Mouse (Mus musculus): ENCODE data around the gene Cgnl1. TPM values are rescaled to one million over a fixed set of nuclear protein-coding genes. Genes with fewer than 3 reads are reported as not detected.

Cgnl1 gene
- total and polyA plus RNA-seq, 3 experiments: 0.03 TPM; not detected in 2

GRCm38 (mm10) chr9:71659681-71660080 lies 111.7 kb downstream of the Cgnl1 start:
- no peak overlapping the region for H3K4me2 ChIP-seq (ENCODE audit: insufficient read depth, low read depth, poor library complexity, severe bottlenecking)
- H3K79me2 ChIP-seq (replicated peaks; ENCODE audit: control insufficient read depth, extremely low read depth, insufficient read depth, poor library complexity, severe bottlenecking): no peaks in the 10 kb centered on the region
- H3K36me3 ChIP-seq (replicated peaks in 1 of 2; ENCODE audit: control insufficient read depth in 1 of 2, insufficient read depth in 1 of 2, low read length in 1 of 2): no peaks in the 10 kb centered on the region
- peaks cover 0 to 23% of the 10 kb centered on the region in 2 experiments; a peak in 2 of 4 replicates for H3K4me1 ChIP-seq (ENCODE audit: control insufficient read depth in 1 of 2, insufficient read depth in 2 of 2)
- H3K9me3 ChIP-seq (replicated peaks; ENCODE audit: low read length): peaks cover 3% of the 10 kb centered on the region
- H3K27me3 ChIP-seq (replicated peaks): no peaks in the 10 kb centered on the region
- dilution Hi-C loops (cut with MboI; ENCODE audit: extremely low pct_ligation_motif_present, extremely low pct_unique_long_range_greater_than_20kb, low sequenced_read_pairs): no loop called here
- H3K9ac ChIP-seq (ENCODE audit: insufficient read depth, low read depth): no peak overlapping the region
- DNase-seq (ENCODE audit: extremely low read depth): no peak
- H3K4me3 ChIP-seq (replicated peaks in 1 of 3; ENCODE audit: low read depth in 2 of 3, low read length in 2 of 3, poor library complexity in 1 of 3): no peak overlapping the region
- H3K27ac ChIP-seq (ENCODE audit: insufficient read depth, low read depth): no peak overlapping the region
- TF ChIP-seq MAX (IDR thresholded peaks at IDR 0.05; ENCODE audit: low read length) (no peak), MAFK (IDR thresholded peaks at IDR 0.05; ENCODE audit: insufficient replicate concordance, low read length) (no peak), POLR2A (IDR thresholded peaks at IDR 0.05; ENCODE audit: low read depth, low read length) (no peak), ZC3H11A (IDR thresholded peaks at IDR 0.05; ENCODE audit: low read depth, low read length) (no peak), RCOR1 (conservative IDR thresholded peaks at IDR 0.05; ENCODE audit: low read depth, low read length) (no peak), E2F4 (IDR thresholded peaks at IDR 0.05; ENCODE audit: insufficient replicate concordance, low read depth, low read length) (no peak), JUN (IDR thresholded peaks at IDR 0.05; ENCODE audit: insufficient read depth, low read depth, low read length) (no peak), BHLHE40 (IDR thresholded peaks at IDR 0.05; ENCODE audit: low read depth, low read length) (no peak), ELF1 (IDR thresholded peaks at IDR 0.05; ENCODE audit: low read depth, low read length) (no peak), POLR2AphosphoS2 (IDR thresholded peaks at IDR 0.05; ENCODE audit: low read depth, low read length) (no peak)
- in situ Hi-C loops (cut with MboI; ENCODE audit: low pct_ligation_motif_present, low pct_unique_long_range_greater_than_20kb, low sequenced_read_pairs): no loop called here

GRCm38 (mm10) chr9:71657199-71657598 lies 114.2 kb downstream of the Cgnl1 start:
- dilution Hi-C loops (cut with MboI; ENCODE audit: extremely low pct_ligation_motif_present, extremely low pct_unique_long_range_greater_than_20kb, low sequenced_read_pairs): no loop called here
- DNase-seq (ENCODE audit: extremely low read depth): no peak

GRCm38 (mm10) chr9:71654861-71655260 lies 116.5 kb downstream of the Cgnl1 start:
- no peaks in the 10 kb centered on the region for H3K36me3 ChIP-seq (replicated peaks in 1 of 2; ENCODE audit: control insufficient read depth in 1 of 2, insufficient read depth in 1 of 2, low read length in 1 of 2)
- H3K9ac ChIP-seq (ENCODE audit: insufficient read depth, low read depth): no peak overlapping the region
- in situ Hi-C loops (cut with MboI; ENCODE audit: low pct_ligation_motif_present, low pct_unique_long_range_greater_than_20kb, low sequenced_read_pairs) (no loop called here), dilution Hi-C loops (cut with MboI; ENCODE audit: extremely low pct_ligation_motif_present, extremely low pct_unique_long_range_greater_than_20kb, low sequenced_read_pairs) (no loop called here)
- DNase-seq (ENCODE audit: extremely low read depth): peak; percentile 3
- H3K9me3 ChIP-seq (replicated peaks; ENCODE audit: low read length): peaks cover 3% of the 10 kb centered on the region
- peaks cover 2 to 33% of the 10 kb centered on the region in 2 experiments; a peak in 3 of 4 replicates for H3K4me1 ChIP-seq (ENCODE audit: control insufficient read depth in 1 of 2, insufficient read depth in 2 of 2)
- TF ChIP-seq HCFC1 (IDR thresholded peaks at IDR 0.05; ENCODE audit: low read depth, low read length) (no peak), TBP (conservative IDR thresholded peaks at IDR 0.05; ENCODE audit: low read depth, low read length) (no peak), E2F4 (IDR thresholded peaks at IDR 0.05; ENCODE audit: insufficient replicate concordance, low read depth, low read length) (no peak), USF2 (conservative IDR thresholded peaks at IDR 0.05; ENCODE audit: low read depth, low read length) (no peak), MEF2A (IDR thresholded peaks at IDR 0.05; ENCODE audit: borderline replicate concordance, low read depth, low read length) (no peak), POLR2A (IDR thresholded peaks at IDR 0.05; ENCODE audit: low read depth, low read length) (no peak)
- H3K4me2 ChIP-seq (ENCODE audit: insufficient read depth, low read depth, poor library complexity, severe bottlenecking): no peak overlapping the region
- H3K27me3 ChIP-seq (replicated peaks): no peaks in the 10 kb centered on the region
- H3K4me3 ChIP-seq (replicated peaks in 1 of 3; ENCODE audit: low read depth in 2 of 3, low read length in 2 of 3, poor library complexity in 1 of 3): no peak overlapping the region
- no peaks in the 10 kb centered on the region for H3K79me2 ChIP-seq (replicated peaks; ENCODE audit: control insufficient read depth, extremely low read depth, insufficient read depth, poor library complexity, severe bottlenecking)
- H3K27ac ChIP-seq (ENCODE audit: insufficient read depth, low read depth): no peak overlapping the region

More at GRCm38 (mm10) chr9:71657199-71657598, 114.2 kb downstream of the Cgnl1 start:
- Histone ChIP-seq H3K79me2 (replicated peaks; ENCODE audit: control insufficient read depth, extremely low read depth, insufficient read depth, poor library complexity, severe bottlenecking) (no peaks in the 10 kb centered on the region), H3K9me3 (replicated peaks; ENCODE audit: low read length) (peaks cover 3% of the 10 kb centered on the region), H3K36me3 (replicated peaks in 1 of 2; ENCODE audit: control insufficient read depth in 1 of 2, insufficient read depth in 1 of 2, low read length in 1 of 2) (no peaks in the 10 kb centered on the region), H3K9ac (ENCODE audit: insufficient read depth, low read depth) (no peak overlapping the region), H3K4me1 (ENCODE audit: control insufficient read depth in 1 of 2, insufficient read depth in 2 of 2) (peaks cover 2 to 33% of the 10 kb centered on the region in 2 experiments; a peak in 3 of 4 replicates), H3K27me3 (replicated peaks) (no peaks in the 10 kb centered on the region), H3K4me2 (ENCODE audit: insufficient read depth, low read depth, poor library complexity, severe bottlenecking) (no peak overlapping the region), H3K4me3 (replicated peaks in 1 of 3; ENCODE audit: low read depth in 2 of 3, low read length in 2 of 3, poor library complexity in 1 of 3) (no peak overlapping the region), H3K27ac (ENCODE audit: insufficient read depth, low read depth) (no peak overlapping the region)
- TF ChIP-seq TBP (conservative IDR thresholded peaks at IDR 0.05; ENCODE audit: low read depth, low read length) (no peak), POLR2A (IDR thresholded peaks at IDR 0.05; ENCODE audit: low read depth, low read length) (no peak), RCOR1 (conservative IDR thresholded peaks at IDR 0.05; ENCODE audit: low read depth, low read length) (no peak), ZC3H11A (IDR thresholded peaks at IDR 0.05; ENCODE audit: low read depth, low read length) (no peak)
- in situ Hi-C loops (cut with MboI; ENCODE audit: low pct_ligation_motif_present, low pct_unique_long_range_greater_than_20kb, low sequenced_read_pairs): no loop called here
